Mouse (Mus musculus): ENCODE measurements around the gene Tsfm. TPM values are rescaled to one million over a fixed set of nuclear protein-coding genes. Genes with fewer than 3 reads are reported as not detected.

The Tsfm gene
- polyA plus RNA-seq, 1 experiment from 2014 or later, result 38.4 TPM

- Histone ChIP-seq H3K36me3 (replicated peaks; ENCODE audit: insufficient read depth, low read length) (peaks cover 52% of the 10 kb centered on the region), H3K9ac (replicated peaks) (no peak overlapping the region), H3K27ac (ENCODE audit: low read depth) (no peak overlapping the region), H3K27me3 (ENCODE audit: insufficient read depth, low read length) (no peaks in the 10 kb centered on the region), H3K4me2 (ENCODE audit: low read depth, low read length) (no peak overlapping the region), H3K4me1 (ENCODE audit: insufficient read depth) (no peaks in the 10 kb centered on the region), H3K9me3 (ENCODE audit: low read length) (no peaks in the 10 kb centered on the region), H3K4me3 (ENCODE audit: low read depth, low read length) (no peak overlapping the region)
- TF ChIP-seq CTCF (IDR thresholded peaks at IDR 0.05; ENCODE audit: low read depth) (no peak), EP300 (IDR thresholded peaks at IDR 0.05; ENCODE audit: low read depth) (no peak)
- ATAC-seq, result no peak
- 62% methylated on average over 13 of the region's 13 CpGs for WGBS (ENCODE audit: insufficient replicate concordance)
- no peak for DNase-seq
Measured at GRCm38 (mm10) chr10:126997340-126998113, 33.1 kb downstream of the Tsfm start.

- ATAC-seq (no peak), DNase-seq (no peak)
- no peak overlapping the region for H3K9ac ChIP-seq (replicated peaks)
- H3K4me1 ChIP-seq (ENCODE audit: insufficient read depth), result peaks cover 6% of the 10 kb centered on the region
- no peak overlapping the region for H3K4me3 ChIP-seq (ENCODE audit: low read depth, low read length)
- H3K27ac ChIP-seq (ENCODE audit: low read depth), result no peak overlapping the region
- H3K36me3 ChIP-seq (replicated peaks; ENCODE audit: insufficient read depth, low read length), result peaks cover 59% of the 10 kb centered on the region
- H3K9me3 ChIP-seq (ENCODE audit: low read length), result no peaks in the 10 kb centered on the region
- 58% methylated on average over 3 of the region's 3 CpGs for whole genome bisulfite sequencing (ENCODE audit: insufficient replicate concordance)
- no peak for TF ChIP-seq EP300 (IDR thresholded peaks at IDR 0.05; ENCODE audit: low read depth)
- no peak for TF ChIP-seq CTCF (IDR thresholded peaks at IDR 0.05; ENCODE audit: low read depth)
- H3K4me2 ChIP-seq (ENCODE audit: low read depth, low read length), result no peak overlapping the region
- H3K27me3 ChIP-seq (ENCODE audit: insufficient read depth, low read length), result no peaks in the 10 kb centered on the region
Measured at GRCm38 (mm10) chr10:126993621-126994020, 37.0 kb downstream of the Tsfm start.

GRCm38 (mm10) chr10:126991676-126992075 lies 39.0 kb downstream of the Tsfm start:
- TF ChIP-seq EP300 (IDR thresholded peaks at IDR 0.05; ENCODE audit: low read depth), result no peak
- no peak for TF ChIP-seq CTCF (IDR thresholded peaks at IDR 0.05; ENCODE audit: low read depth)
- no peak for ATAC-seq
- Histone ChIP-seq H3K9me3 (ENCODE audit: low read length) (no peaks in the 10 kb centered on the region), H3K9ac (replicated peaks) (no peak overlapping the region), H3K4me2 (ENCODE audit: low read depth, low read length) (no peak overlapping the region), H3K4me1 (ENCODE audit: insufficient read depth) (peaks cover 22% of the 10 kb centered on the region), H3K27ac (ENCODE audit: low read depth) (no peak overlapping the region), H3K4me3 (ENCODE audit: low read depth, low read length) (no peak overlapping the region), H3K27me3 (ENCODE audit: insufficient read depth, low read length) (no peaks in the 10 kb centered on the region), H3K36me3 (replicated peaks; ENCODE audit: insufficient read depth, low read length) (peaks cover 45% of the 10 kb centered on the region)
- 79% methylated on average over 3 of the region's 3 CpGs for WGBS (ENCODE audit: insufficient replicate concordance)
- DNase-seq, result no peak

- WGBS (ENCODE audit: insufficient replicate concordance), result 56% methylated on average over 7 of the region's 7 CpGs
- H3K36me3 ChIP-seq (replicated peaks; ENCODE audit: insufficient read depth, low read length), result peaks cover 38% of the 10 kb centered on the region
- DNase-seq, result peak; percentile 91
- peaks cover 33% of the 10 kb centered on the region for H3K4me1 ChIP-seq (ENCODE audit: insufficient read depth)
- no peak overlapping the region for H3K9ac ChIP-seq (replicated peaks)
- TF ChIP-seq CTCF (IDR thresholded peaks at IDR 0.05; ENCODE audit: low read depth), result peak; percentile 95
- TF ChIP-seq EP300 (IDR thresholded peaks at IDR 0.05; ENCODE audit: low read depth), result no peak
- H3K27me3 ChIP-seq (ENCODE audit: insufficient read depth, low read length), result no peaks in the 10 kb centered on the region
- ATAC-seq, result peak; percentile 73
- H3K9me3 ChIP-seq (ENCODE audit: low read length), result no peaks in the 10 kb centered on the region
- no peak overlapping the region for H3K4me3 ChIP-seq (ENCODE audit: low read depth, low read length)
- H3K27ac ChIP-seq (ENCODE audit: low read depth), result no peak overlapping the region
- H3K4me2 ChIP-seq (ENCODE audit: low read depth, low read length), result no peak overlapping the region
Measured at GRCm38 (mm10) chr10:126990313-126991056, 40.2 kb downstream of the Tsfm start.

GRCm38 (mm10) chr10:126988513-126989165 lies 42.0 kb downstream of the Tsfm start:
- Histone ChIP-seq H3K4me1 (ENCODE audit: insufficient read depth) (peaks cover 50% of the 10 kb centered on the region), H3K36me3 (replicated peaks; ENCODE audit: insufficient read depth, low read length) (peaks cover 21% of the 10 kb centered on the region), H3K4me2 (ENCODE audit: low read depth, low read length) (no peak overlapping the region), H3K4me3 (ENCODE audit: low read depth, low read length) (no peak overlapping the region), H3K27me3 (ENCODE audit: insufficient read depth, low read length) (no peaks in the 10 kb centered on the region), H3K9me3 (ENCODE audit: low read length) (no peaks in the 10 kb centered on the region), H3K27ac (ENCODE audit: low read depth) (no peak overlapping the region), H3K9ac (replicated peaks) (no peak overlapping the region)
- DNase-seq (no peak), ATAC-seq (no peak)
- no peak for TF ChIP-seq CTCF (IDR thresholded peaks at IDR 0.05; ENCODE audit: low read depth)
- no peak for TF ChIP-seq EP300 (IDR thresholded peaks at IDR 0.05; ENCODE audit: low read depth)
- WGBS (ENCODE audit: insufficient replicate concordance), result 26% methylated on average over 5 of the region's 5 CpGs
